Mouse (Mus musculus): ENCODE measurements at regions not wholly inside any gene's neighbourhood (a gene's known extent, or its start where the extent isn't known, plus 50 kb on each side); places are given as distances from the start of the nearest gene placed in this dataset.

- no peak for TF ChIP-seq ETS1 (conservative IDR thresholded peaks at IDR 0.05; ENCODE audit: low read depth, low read length)
- TF ChIP-seq CTCF (conservative IDR thresholded peaks at IDR 0.05 in 1 of 2, IDR thresholded peaks at IDR 0.05 in 1 of 2; ENCODE audit: low read depth in 2 of 2, low read length in 2 of 2), result no peak
- TF ChIP-seq BHLHE40 (IDR thresholded peaks at IDR 0.05; ENCODE audit: low read depth, low read length), result no peak
- TF ChIP-seq UBTF (IDR thresholded peaks at IDR 0.05; ENCODE audit: low read depth, low read length), result no peak
- no peak for TF ChIP-seq ZC3H11A (IDR thresholded peaks at IDR 0.05; ENCODE audit: low read depth, low read length)
- TF ChIP-seq NELFE (IDR thresholded peaks at IDR 0.05; ENCODE audit: low read depth, low read length), result no peak
- no peak for TF ChIP-seq PAX5 (IDR thresholded peaks at IDR 0.05; ENCODE audit: low read length)
- no peak for TF ChIP-seq MAX (IDR thresholded peaks at IDR 0.05; ENCODE audit: low read length)
- TF ChIP-seq EP300 (IDR thresholded peaks at IDR 0.05; ENCODE audit: low read length), result no peak
- no peak for TF ChIP-seq E2F4 (IDR thresholded peaks at IDR 0.05; ENCODE audit: insufficient replicate concordance, low read depth, low read length)
- TF ChIP-seq CHD1 (IDR thresholded peaks at IDR 0.05; ENCODE audit: low read depth, low read length), result no peak
- TF ChIP-seq POLR2A (IDR thresholded peaks at IDR 0.05; ENCODE audit: low read depth, low read length), result no peak
- TF ChIP-seq MAFK (IDR thresholded peaks at IDR 0.05; ENCODE audit: insufficient replicate concordance, low read length), result no peak
These were observed 287.1 kb downstream of the Gm11011 start for GRCm38 (mm10) chr2:169300411-169300810.

All from CH12.LX (cell line).